Mouse (Mus musculus) CH12.LX (cell line): ENCODE results near the gene Tmem50b.

Experiments used
- ELF1 ChIP-seq: IDR thresholded peaks from 2 replicates; pipeline ENCODE4 v1.6.1; 2014; ENCODE audit warnings: low read depth, mild to moderate bottlenecking, inconsistent platforms, low read length, improper control_type of control experiment
- EP300 ChIP-seq: IDR thresholded peaks from 2 replicates; pipeline ENCODE4 v1.6.1; 2011; ENCODE audit warnings: low read length, improper control_type of control experiment
- POLR2A ChIP-seq: IDR thresholded peaks from 2 replicates; pipeline ENCODE4 v1.6.1; 2011; ENCODE audit warnings: low read depth, mild to moderate bottlenecking, improper control_type of control experiment, low read length

DNA sequence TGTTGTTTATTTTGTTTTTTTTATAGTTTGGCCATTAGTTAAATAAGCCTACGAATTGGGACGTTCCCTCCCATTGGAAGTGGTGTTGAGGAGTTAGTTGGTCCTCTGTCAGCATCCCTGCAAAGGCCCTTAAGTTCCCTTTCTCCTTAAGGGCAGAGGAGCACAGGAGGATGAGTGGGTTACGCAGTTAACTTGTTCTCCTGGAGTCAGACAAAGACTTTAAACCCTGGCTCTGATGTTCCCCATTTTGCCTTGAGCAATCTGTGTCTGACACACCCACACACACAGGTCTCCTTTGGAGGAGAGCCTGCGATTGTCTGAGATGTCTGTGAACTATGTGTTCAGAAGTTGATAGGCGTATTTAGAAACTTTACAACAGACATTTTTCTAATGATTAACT lies 49.6 kb downstream of the Tmem50b start:
- TF ChIP-seq ELF1 (no peak), POLR2A (no peak), EP300 (no peak)
